14 mouse cellular contexts compared by ENCODE assay signal in genomic region chr11:85013121-85013520, GRCm38 (mm10). TPM values are rescaled to one million over a fixed set of nuclear protein-coding genes. Genes with fewer than 3 reads are reported as not detected.
DNase-seq lines count a peak whose midpoint lies in the region; ATAC-seq lines count a peak whose summit lies in the region.
"Had no signal": no experiment of that assay in that cellular context is flagged by ENCODE, and none has a peak within 500 bp of the region (broad histone marks: within the 10 kb centered on the region; RNA-seq: fewer than 3 reads in every experiment).

No protein-coding gene starts in this region.

- no peak for ATAC-seq in inflammation-experienced regulatory T-cells, adult 6 months
- ATAC-seq: midbrain, embryonic 15.5 days had no signal

- DNase-seq in kidney, postnatal 4 days: peak; percentile 3
- DNase-seq in kidney, adult 8-10 months: no peak
- DNase-seq in A20 (ENCODE audit: low read depth, low spot score): peak; percentile 37
- peak; percentile 4 for DNase-seq in Muller cell, postnatal 12 days (ENCODE audit: inconsistent ontology term)
- DNase-seq in embryo, embryonic 11 days: peak; percentile 7
- no peak for DNase-seq in spleen, postnatal 10 days (ENCODE audit: low spot score in 2 of 2)
- DNase-seq: adrenal gland, adult 8-10 months; cerebellum, adult 11-12 months; heart, adult 18-20 months; heart, postnatal 14 days had no signal

RNA-seq across cellular contexts. Expression of gene Car4, which starts 55.5 kb away (rescaled TPM):
- not detected for polyA plus RNA-seq in inflammation-experienced regulatory T-cells, adult 6 months (2017; shearing (Covaris generic))
- polyA plus RNA-seq: G1E; limb, embryonic 15.5 days had no signal

Comparison
In these comparisons a context has a peak if more than half of its experiments do, and no peak if none do; other contexts are left out.
1. DNase-seq: peak in kidney, postnatal 4 days (2 of 2), A20 (single experiment), Muller cell, postnatal 12 days (single experiment) and embryo, embryonic 11 days (single experiment); none in kidney, adult 8-10 months (0 of 2) and spleen, postnatal 10 days (0 of 2).